Mouse (Mus musculus) stomach, embryonic 14.5 days (tissue): ENCODE measurements around the gene Slc9a2. TPM values are rescaled to one million over a fixed set of nuclear protein-coding genes. Genes with fewer than 3 reads are reported as not detected.
A peak's percentile ranks its signal among the peaks of the same experiment; 100 is the strongest.

Experiments used
- ATAC-seq: fragments of 200-750 bp; cut with Nextera tagmentation; 2 replicates; pipeline ENCODE4 v1.8.0; 2017; ENCODE audit warnings: low read depth, moderate TSS enrichment; ENCODE audit not compliant: insufficient number of reproducible peaks, insufficient read depth, low FRiP score
- H3K27ac ChIP-seq: fragments of 300-500 bp; sonication (generic); 2 replicates; pipeline ENCODE4 v1.5.1; 2014; ENCODE audit warnings: mild to moderate bottlenecking, low read length, moderate library complexity, mixed read lengths
- H3K27me3 ChIP-seq: fragments of 300-500 bp; sonication (generic); 2 replicates; pipeline ENCODE4 v1.6.1; 2014; ENCODE audit warnings: low read length, control low read depth, mixed read lengths; ENCODE audit not compliant: control insufficient read depth, insufficient read depth
- H3K36me3 ChIP-seq: fragments of 300-500 bp; sonication (generic); 2 replicates; pipeline ENCODE4 v1.6.1; 2014; ENCODE audit warnings: mild to moderate bottlenecking, control low read depth, low read length, moderate library complexity, mixed read lengths; ENCODE audit not compliant: control insufficient read depth, insufficient read depth
- H3K4me1 ChIP-seq: fragments of 300-500 bp; sonication (generic); 2 replicates; pipeline ENCODE4 v1.6.1; 2014; ENCODE audit warnings: low read length, control low read depth, mixed read lengths; ENCODE audit not compliant: control insufficient read depth, insufficient read depth
- H3K4me2 ChIP-seq: fragments of 300-500 bp; sonication (generic); replicated peaks from 2 replicates; pipeline ENCODE4 v1.6.1; 2014; ENCODE audit warnings: low read depth, low read length, control low read depth
- H3K4me3 ChIP-seq: fragments of 300-500 bp; sonication (generic); 2 replicates; pipeline ENCODE4 v1.5.1; 2014; ENCODE audit warnings: low read depth, low read length, control low read depth
- H3K9ac ChIP-seq: fragments of 300-500 bp; sonication (generic); replicated peaks from 2 replicates; pipeline ENCODE4 v1.6.1; 2014; ENCODE audit warnings: low read depth, mild to moderate bottlenecking, control low read depth, low read length, moderate library complexity, mixed read lengths
- H3K9me3 ChIP-seq: fragments of 300-500 bp; sonication (generic); 2 replicates; pipeline ENCODE4 v1.6.1; 2016; ENCODE audit warnings: low read depth, low read length, control low read depth; ENCODE audit not compliant: control insufficient read depth
- WGBS: fragments of 180-500 bp; shearing (Covaris S2); extraction: QIAGEN DNeasy Blood & Tissue Kit; methylation state at CpG from one replicate; pipeline ENCODE4 v1.1.7; 2014; 5-methylcytosine and 5-hydroxymethylcytosine counted together
- polyA plus RNA-seq: library from polyadenylated mRNA; unstranded; fragments of >200 nt; fragmentation: Nextera tagmentation; extraction: Ambion mirVana; gene quantifications from 2 replicates; pipeline ENCODE4 v1.2.1, GENCODE M21; 2014

Slc9a2 gene
- polyA plus RNA-seq, 1 experiment from 2014 or later, result 0.93 TPM

DNA sequence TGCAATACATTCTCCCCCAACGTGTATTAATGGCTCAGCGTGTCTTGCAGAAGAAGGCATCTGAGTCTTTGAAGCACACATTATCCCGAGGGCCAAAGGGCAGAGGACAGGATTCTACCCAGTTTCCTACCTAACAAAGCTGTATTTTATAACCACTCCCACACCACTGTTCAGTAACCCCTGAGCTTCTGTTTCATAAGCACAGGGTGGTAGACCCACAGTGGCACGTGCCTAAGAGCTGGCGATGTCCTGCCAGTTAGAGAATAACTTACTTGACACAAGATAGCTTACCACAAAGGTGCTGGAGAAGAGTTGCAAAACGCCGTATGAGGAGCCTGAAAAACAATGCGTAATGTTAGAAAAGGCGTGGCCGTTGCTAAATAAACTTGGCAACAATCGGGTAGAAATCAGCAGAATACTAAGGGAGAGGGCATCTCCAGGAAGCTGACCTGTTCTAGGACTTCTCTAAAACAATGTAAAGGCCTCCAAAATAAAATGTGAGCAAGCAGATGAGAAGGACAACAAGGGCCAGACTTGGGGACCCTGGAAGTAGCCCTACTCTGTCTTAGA, 105.6 kb downstream of the Slc9a2 start:
- Histone ChIP-seq H3K9me3 (no peaks in the 10 kb centered on the region), H3K27me3 (no peaks in the 10 kb centered on the region), H3K36me3 (no peaks in the 10 kb centered on the region), H3K4me3 (no peak overlapping the region), H3K4me1 (no peaks in the 10 kb centered on the region), H3K4me2 (no peak overlapping the region), H3K27ac (no peak overlapping the region), H3K9ac (no peak overlapping the region)
- no peak for ATAC-seq
- WGBS, result 75% methylated on average over 11 of the region's 11 CpGs

DNA sequence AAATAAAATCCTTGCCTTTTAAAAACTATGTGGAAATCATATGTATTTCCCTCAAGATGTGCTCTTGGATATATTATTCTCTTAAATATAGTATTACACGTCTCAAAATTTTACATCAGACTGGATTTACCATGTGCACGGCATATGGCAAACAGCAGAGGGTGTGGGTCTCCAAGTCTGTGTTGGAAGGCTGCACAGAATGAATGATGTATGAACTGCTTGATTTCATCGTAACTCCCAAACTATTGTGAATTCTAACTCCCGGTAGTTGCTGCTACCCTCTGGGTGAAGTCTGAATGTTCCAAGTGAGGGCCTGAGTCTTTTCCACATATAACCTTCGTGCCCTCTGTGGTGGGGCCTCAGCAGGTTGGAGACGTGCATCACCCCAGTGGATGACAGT, 108.6 kb downstream of the Slc9a2 start:
- no peak for ATAC-seq
- Histone ChIP-seq H3K4me3 (no peak overlapping the region), H3K27me3 (no peaks in the 10 kb centered on the region), H3K27ac (no peak overlapping the region), H3K4me2 (no peak overlapping the region), H3K4me1 (no peaks in the 10 kb centered on the region), H3K36me3 (no peaks in the 10 kb centered on the region), H3K9ac (no peak overlapping the region), H3K9me3 (no peaks in the 10 kb centered on the region)
- WGBS, result 84% methylated on average over 6 of the region's 6 CpGs

DNA sequence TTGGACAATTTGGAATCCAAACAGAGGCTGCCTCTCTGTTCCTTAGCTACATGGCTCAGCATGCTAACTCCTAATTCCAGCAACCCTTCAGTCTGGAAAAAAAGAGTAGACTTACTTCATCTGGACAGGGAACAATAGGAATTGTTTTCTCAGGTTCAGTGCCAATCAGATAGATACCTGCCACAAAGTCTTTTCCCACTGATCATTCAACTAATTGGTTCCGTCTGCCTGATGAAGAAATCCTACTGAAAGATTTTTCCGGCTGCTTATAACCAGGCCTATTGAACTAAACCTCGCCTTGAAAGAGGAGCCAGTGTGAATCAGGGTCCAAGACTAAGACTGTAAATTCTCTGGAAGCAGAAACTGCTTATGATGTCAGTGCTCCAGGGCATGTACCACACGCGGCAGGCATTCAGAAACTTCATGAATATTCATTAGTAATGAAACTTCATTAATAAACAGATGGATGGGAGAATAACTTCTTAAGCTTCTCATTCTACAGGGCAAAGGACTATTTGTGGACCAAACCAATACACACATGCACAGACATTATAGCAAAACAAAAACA, 109.4 kb downstream of the Slc9a2 start:
- Histone ChIP-seq H3K4me1 (no peaks in the 10 kb centered on the region), H3K4me2 (peak overlapping the region; percentile 71), H3K9ac (peak overlapping the region; percentile 19; the same call in 1 of the 2 replicates), H3K27me3 (no peaks in the 10 kb centered on the region), H3K36me3 (no peaks in the 10 kb centered on the region), H3K27ac (no peak overlapping the region), H3K4me3 (peak overlapping the region; percentile 59), H3K9me3 (no peaks in the 10 kb centered on the region)
- no peak for ATAC-seq
- 43% methylated on average over 5 of the region's 5 CpGs for WGBS

DNA sequence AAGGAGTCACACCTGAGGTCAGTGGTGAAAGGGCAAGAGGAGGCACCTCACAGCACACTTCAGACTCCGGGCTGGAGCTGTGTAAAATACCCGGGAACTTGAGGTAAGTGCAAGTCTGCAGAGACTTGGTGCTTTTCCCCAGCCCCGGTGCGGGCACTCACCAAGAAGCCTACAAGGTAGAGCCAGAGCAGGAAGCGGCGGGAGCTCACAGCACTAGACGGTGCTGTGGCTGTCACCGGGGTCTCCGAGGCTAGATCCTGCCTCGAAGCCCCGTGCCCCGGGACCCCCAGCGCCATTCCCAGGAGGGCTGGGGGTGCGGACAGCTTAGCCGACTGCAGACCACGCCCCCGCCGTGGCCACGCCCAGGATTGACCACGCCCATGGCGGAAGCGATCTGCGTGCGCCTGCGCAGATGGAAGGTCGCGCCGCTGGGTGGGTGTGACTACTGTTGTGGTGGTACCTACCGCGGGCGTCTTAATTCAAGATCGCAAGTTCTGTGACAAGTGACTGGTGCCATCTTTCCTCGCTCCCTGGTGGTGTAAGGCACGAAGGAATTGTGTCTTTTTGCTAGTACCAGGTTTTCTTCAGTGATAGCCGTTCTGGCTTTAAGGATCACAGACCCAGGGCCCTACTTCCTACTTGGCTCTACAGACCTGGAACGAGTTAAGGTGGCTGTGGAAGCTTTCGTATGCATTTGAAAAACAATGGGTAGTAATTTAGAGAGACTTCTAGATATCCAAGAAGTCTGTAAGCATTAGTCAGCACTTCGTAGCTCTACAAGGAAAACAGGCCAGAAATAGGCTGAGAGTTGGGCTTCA, 110.2 kb downstream of the Slc9a2 start, which contains the start of gene Mfsd9:
TSS of gene Mfsd9 (minus strand) at position 364 of the 818 bp plus-strand sequence.
- peak within 1 kb of the TSS; percentile 59 for H3K4me3 ChIP-seq
- no peaks in the 10 kb centered on the region for H3K4me1 ChIP-seq
- H3K4me2 ChIP-seq, result peak within 1 kb of the TSS; percentile 71
- no peak within 1 kb of the TSS for H3K27ac ChIP-seq
- H3K9me3 ChIP-seq, result no peaks in the 10 kb centered on the region
- peak; percentile 94 for ATAC-seq
- 7% methylated on average over 38 of the region's 38 CpGs for WGBS
- peak within 1 kb of the TSS; percentile 19; the same call in 1 of the 2 replicates for H3K9ac ChIP-seq
- H3K36me3 ChIP-seq, result no peaks in the 10 kb centered on the region
- no peaks in the 10 kb centered on the region for H3K27me3 ChIP-seq

DNA sequence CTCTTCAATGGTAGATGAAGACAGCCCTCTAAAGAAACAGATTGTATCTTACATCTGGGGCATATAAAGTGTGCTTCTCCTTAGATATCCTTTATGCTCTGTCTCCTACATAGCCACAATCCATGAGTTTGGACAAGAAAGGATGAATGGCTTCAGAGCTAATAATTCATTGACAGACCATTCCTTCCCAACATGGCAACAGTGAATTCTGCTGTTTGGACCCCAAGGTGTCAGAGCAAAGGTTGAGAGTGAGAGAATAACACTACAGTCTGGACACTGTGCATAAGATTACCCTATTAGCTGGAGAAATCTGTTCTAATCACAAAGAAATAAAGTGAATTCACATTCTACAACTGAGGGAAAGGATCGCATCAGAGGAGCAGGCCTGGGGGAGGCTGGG, 115.1 kb downstream of the Slc9a2 start:
- H3K4me1 ChIP-seq, result no peaks in the 10 kb centered on the region
- H3K36me3 ChIP-seq, result no peaks in the 10 kb centered on the region
- no peak overlapping the region for H3K9ac ChIP-seq
- no peak for ATAC-seq
- no peak overlapping the region for H3K27ac ChIP-seq
- no peak overlapping the region for H3K4me2 ChIP-seq
- no peak overlapping the region for H3K4me3 ChIP-seq
- H3K9me3 ChIP-seq, result no peaks in the 10 kb centered on the region
- 100% methylated on average over 1 of the region's 1 CpGs for WGBS
- no peaks in the 10 kb centered on the region for H3K27me3 ChIP-seq

DNA sequence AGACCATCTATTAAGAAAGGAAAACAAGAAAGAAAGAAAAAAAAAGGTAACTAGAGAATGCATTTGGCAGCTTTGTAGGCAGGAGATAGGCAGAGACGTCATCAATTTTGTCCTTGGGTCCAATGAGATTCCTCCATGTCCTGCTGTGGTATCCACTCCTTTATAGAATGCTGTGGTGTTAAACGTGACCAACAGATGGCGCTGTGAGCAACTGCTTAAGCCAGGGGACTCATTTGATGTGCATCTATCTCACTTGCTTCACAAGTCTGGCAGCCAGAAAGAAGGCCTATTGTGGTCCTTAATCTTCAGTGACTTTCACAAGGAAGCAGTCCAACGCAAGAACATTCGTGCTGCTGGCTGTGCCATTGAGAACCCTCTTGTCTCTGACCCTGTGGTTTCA, 117.0 kb downstream of the Slc9a2 start:
- ATAC-seq, result no peak
- no peaks in the 10 kb centered on the region for H3K27me3 ChIP-seq
- H3K27ac ChIP-seq, result no peak overlapping the region
- no peak overlapping the region for H3K4me2 ChIP-seq
- 15% methylated on average over 5 of the region's 5 CpGs for WGBS
- H3K9ac ChIP-seq, result no peak overlapping the region
- H3K4me1 ChIP-seq, result no peaks in the 10 kb centered on the region
- H3K36me3 ChIP-seq, result no peaks in the 10 kb centered on the region
- H3K4me3 ChIP-seq, result no peak overlapping the region
- H3K9me3 ChIP-seq, result no peaks in the 10 kb centered on the region

DNA sequence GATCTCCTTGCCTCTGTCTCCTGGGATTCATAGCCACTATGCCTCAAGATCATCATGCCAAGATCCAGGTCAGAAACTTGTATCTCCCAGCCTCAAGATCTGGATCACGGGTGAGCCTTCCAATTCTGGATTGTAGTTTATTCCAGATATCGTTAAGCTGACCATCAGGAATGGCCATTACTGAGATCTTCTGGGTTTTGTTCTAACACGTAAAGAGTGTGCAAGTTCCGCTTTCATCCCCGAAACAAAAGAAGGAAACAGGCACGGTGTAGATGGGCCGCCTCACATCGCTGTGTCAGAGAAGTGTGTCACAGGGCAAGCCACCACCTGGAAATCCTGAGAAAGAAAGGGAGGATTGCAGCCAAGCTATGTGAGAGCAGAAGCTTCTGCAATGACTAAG, 118.7 kb downstream of the Slc9a2 start:
- Histone ChIP-seq H3K9me3 (no peaks in the 10 kb centered on the region), H3K4me3 (no peak overlapping the region), H3K4me1 (no peaks in the 10 kb centered on the region), H3K4me2 (no peak overlapping the region), H3K36me3 (no peaks in the 10 kb centered on the region), H3K27ac (no peak overlapping the region), H3K27me3 (no peaks in the 10 kb centered on the region), H3K9ac (no peak overlapping the region)
- WGBS, result 87% methylated on average over 8 of the region's 8 CpGs
- no peak for ATAC-seq

DNA sequence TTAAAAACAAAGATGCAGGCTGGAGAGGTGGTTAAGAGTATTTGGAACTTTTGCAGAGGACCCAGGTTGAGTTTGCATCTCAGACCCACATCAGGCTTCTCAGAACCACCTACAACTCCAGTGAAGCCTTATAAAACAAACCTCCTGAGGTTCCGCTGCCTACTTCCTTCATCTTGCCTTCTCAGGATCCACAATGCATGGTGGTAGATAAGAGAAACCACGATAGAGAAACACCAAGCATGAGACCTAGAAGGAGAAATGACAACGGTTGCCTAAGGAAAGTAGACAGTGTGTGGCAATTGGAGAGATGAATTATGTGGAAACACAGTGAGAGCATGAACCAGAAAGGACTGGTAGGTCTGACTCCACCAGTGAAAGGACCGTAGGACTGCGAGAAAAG, 120.5 kb downstream of the Slc9a2 start:
- H3K9me3 ChIP-seq, result no peaks in the 10 kb centered on the region
- 88% methylated on average over 5 of the region's 5 CpGs for WGBS
- no peak for ATAC-seq
- H3K27ac ChIP-seq, result no peak overlapping the region
- H3K9ac ChIP-seq, result no peak overlapping the region
- H3K4me1 ChIP-seq, result no peaks in the 10 kb centered on the region
- no peaks in the 10 kb centered on the region for H3K27me3 ChIP-seq
- no peak overlapping the region for H3K4me3 ChIP-seq
- no peaks in the 10 kb centered on the region for H3K36me3 ChIP-seq
- H3K4me2 ChIP-seq, result no peak overlapping the region
